ENCODE assay signal across 10 mouse cellular contexts in genomic region chr10:118765051-118765450, GRCm38 (mm10).
"Had no signal": no experiment of that assay in that cellular context is flagged by ENCODE, and none has a peak within 500 bp of the region (broad histone marks: within the 10 kb centered on the region; RNA-seq: fewer than 3 reads in every experiment).

No protein-coding gene starts in this region.

- H3K9ac ChIP-seq: neural tube, embryonic 12.5 days had no signal

- DNase-seq: lung, adult 2 months; lung, postnatal 36 days; midbrain, embryonic 14.5 days; spleen, adult 18-20 months; thymus, adult 18-20 months; thymus, postnatal 14 days had no signal

- H3K4me2 ChIP-seq: neural tube, embryonic 12.5 days had no signal

- H3K36me3 ChIP-seq: limb, embryonic 10.5 days; neural tube, embryonic 12.5 days had no signal

- H3K9me3 ChIP-seq: limb, embryonic 10.5 days; neural tube, embryonic 12.5 days had no signal

- H3K27ac ChIP-seq: left cerebral cortex, adult 2 months; limb, embryonic 10.5 days; neural tube, embryonic 12.5 days had no signal

- H3K4me3 ChIP-seq: left cerebral cortex, adult 2 months; limb, embryonic 10.5 days; neural tube, embryonic 12.5 days had no signal

- ATAC-seq: lung, postnatal 0 days had no signal

- H3K4me1 ChIP-seq: limb, embryonic 10.5 days; neural tube, embryonic 12.5 days had no signal

- H3K27me3 ChIP-seq: neural tube, embryonic 12.5 days had no signal
